Mouse (Mus musculus): Measurements from ENCODE around the gene Krt35. TPM values are rescaled to one million over a fixed set of nuclear protein-coding genes. Genes with fewer than 3 reads are reported as not detected.

Krt35 gene
- total RNA-seq (2012; rRNA removed), result not detected in 2 replicates
- not detected for polyA plus RNA-seq (2012; ENCODE audit: insufficient read depth in 1 of 2, insufficient read length in 2 of 2, low read depth in 1 of 2, low replicate concordance in 2 of 2, missing spikeins in 1 of 2)

DNA sequence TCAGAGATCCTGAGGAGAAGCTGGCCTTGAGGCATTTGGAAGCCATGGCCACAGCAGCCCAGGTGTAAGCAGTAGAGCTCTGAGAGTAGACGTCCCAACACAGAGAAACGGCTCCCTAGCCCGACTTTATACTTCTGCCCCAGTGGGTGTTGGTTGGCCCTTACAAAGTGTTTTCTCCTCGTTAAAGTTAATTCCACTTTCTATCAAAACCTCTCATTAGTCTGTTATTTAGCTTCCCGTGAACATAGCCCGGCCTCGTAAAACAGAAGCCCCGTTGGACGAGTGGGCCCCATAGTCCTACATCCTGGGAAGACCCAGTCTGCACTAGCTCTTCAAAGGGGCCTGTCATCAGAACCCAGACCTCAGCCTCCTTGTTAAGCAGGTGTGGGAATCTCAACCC, at the start of gene Krt35:
Gene Krt35 (minus strand): TSS at position 101 of the 400 bp plus-strand sequence.
- H3K27ac ChIP-seq (ENCODE audit: control insufficient read depth, low read depth, low read length), result no peak within 1 kb of the TSS
- H3K9ac ChIP-seq (ENCODE audit: control insufficient read depth, low read depth, low read length, poor library complexity, severe bottlenecking), result no peak within 1 kb of the TSS
- no peak within 1 kb of the TSS for H3K4me3 ChIP-seq (ENCODE audit: control insufficient read depth in 1 of 2, insufficient read depth in 1 of 2, low read depth in 2 of 2, low read length in 2 of 2)
- no peaks in the 10 kb centered on the region for H3K9me3 ChIP-seq (replicated peaks; ENCODE audit: insufficient read depth, low read length)
- no peaks in the 10 kb centered on the region for H3K4me1 ChIP-seq (ENCODE audit: control insufficient read depth in 1 of 2, insufficient read depth in 2 of 2, low read length in 2 of 2)
- no peak for DNase-seq (ENCODE audit: low read depth, low spot score)
- no peaks in the 10 kb centered on the region for H3K79me2 ChIP-seq (ENCODE audit: control insufficient read depth, insufficient read depth, low read length, poor library complexity)
- TF ChIP-seq GABPA (IDR thresholded peaks at IDR 0.05; ENCODE audit: low read depth, low read length), result no peak
- TF ChIP-seq RAD21 (IDR thresholded peaks at IDR 0.05; ENCODE audit: low read depth, low read length), result no peak
- no peak for TF ChIP-seq CTCF (IDR thresholded peaks at IDR 0.05 in 2 of 3, conservative IDR thresholded peaks at IDR 0.05 in 1 of 3; ENCODE audit: control insufficient read depth in 1 of 3, insufficient read depth in 1 of 3, low read depth in 2 of 3, low read length in 3 of 3, poor library complexity in 1 of 3, severe bottlenecking in 1 of 3)
- no peaks in the 10 kb centered on the region for H3K36me3 ChIP-seq (ENCODE audit: control insufficient read depth in 1 of 2, insufficient read depth in 2 of 2, low read length in 2 of 2)
- H3K27me3 ChIP-seq (ENCODE audit: control insufficient read depth in 1 of 2, insufficient read depth in 2 of 2, low read length in 2 of 2), result no peaks in the 10 kb centered on the region

DNA sequence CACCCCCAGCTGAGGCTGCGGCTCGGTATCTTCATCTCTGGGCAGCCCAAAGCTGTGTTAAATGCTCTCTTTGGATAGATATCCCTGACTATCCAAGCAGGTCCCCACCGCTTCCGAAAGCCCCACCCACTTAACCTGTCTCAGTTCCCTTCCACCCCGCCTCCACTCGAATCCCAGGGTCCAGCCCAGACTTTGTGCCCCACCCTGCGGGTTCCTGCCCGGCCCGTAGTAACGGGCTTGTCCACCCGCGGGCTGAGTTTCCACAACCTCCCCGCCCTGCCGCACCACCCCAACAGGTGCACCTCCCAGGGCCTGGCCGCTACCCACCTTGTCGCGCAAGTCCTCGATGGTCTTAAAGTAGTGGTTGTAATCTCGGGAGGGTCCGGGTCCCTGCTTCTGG, 49.1 kb upstream of the Krt35 start:
- TF ChIP-seq TCF12 (IDR thresholded peaks at IDR 0.05; ENCODE audit: low read depth, low read length), result no peak
- no peaks in the 10 kb centered on the region for H3K79me2 ChIP-seq (ENCODE audit: control insufficient read depth, insufficient read depth, low read length, poor library complexity)
- no peaks in the 10 kb centered on the region for H3K4me1 ChIP-seq (ENCODE audit: control insufficient read depth in 1 of 2, insufficient read depth in 2 of 2, low read length in 2 of 2)
- no peaks in the 10 kb centered on the region for H3K9me3 ChIP-seq (replicated peaks; ENCODE audit: insufficient read depth, low read length)
- H3K36me3 ChIP-seq (ENCODE audit: control insufficient read depth in 1 of 2, insufficient read depth in 2 of 2, low read length in 2 of 2), result no peaks in the 10 kb centered on the region
- no peak overlapping the region for H3K9ac ChIP-seq (ENCODE audit: control insufficient read depth, low read depth, low read length, poor library complexity, severe bottlenecking)
- no peaks in the 10 kb centered on the region for H3K27me3 ChIP-seq (ENCODE audit: control insufficient read depth in 1 of 2, insufficient read depth in 2 of 2, low read length in 2 of 2)
- no peak overlapping the region for H3K27ac ChIP-seq (ENCODE audit: control insufficient read depth, low read depth, low read length)
- H3K4me3 ChIP-seq (ENCODE audit: control insufficient read depth in 1 of 2, insufficient read depth in 1 of 2, low read depth in 2 of 2, low read length in 2 of 2), result no peak overlapping the region
- no peak for DNase-seq (ENCODE audit: low read depth, low spot score)

DNA sequence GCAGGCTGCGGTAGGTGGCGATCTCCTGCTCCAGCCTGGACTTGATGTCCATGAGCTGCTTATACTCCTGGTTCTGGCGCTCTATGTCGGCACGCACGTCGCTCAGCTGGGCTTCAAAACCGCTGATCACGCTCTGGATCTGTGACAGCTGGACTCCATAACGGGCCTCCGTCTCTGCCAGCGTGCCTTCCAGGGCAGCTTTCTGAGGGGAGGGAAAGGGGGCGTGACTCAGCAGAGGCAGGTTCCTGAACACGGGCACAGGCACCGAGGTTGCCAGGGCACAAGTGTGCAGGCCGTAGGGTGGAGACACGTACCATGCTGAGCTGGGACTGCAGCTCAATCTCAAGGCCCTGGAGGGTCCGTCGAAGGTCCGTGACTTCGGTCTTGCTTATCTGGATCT, 44.9 kb upstream of the Krt35 start:
- TF ChIP-seq MAZ (IDR thresholded peaks at IDR 0.05; ENCODE audit: low read depth, low read length), result no peak
- TF ChIP-seq TBP (IDR thresholded peaks at IDR 0.05; ENCODE audit: low read depth, low read length), result no peak
- no peak for TF ChIP-seq MAFK (IDR thresholded peaks at IDR 0.05; ENCODE audit: borderline replicate concordance, low read depth, low read length)
- TF ChIP-seq TCF12 (IDR thresholded peaks at IDR 0.05; ENCODE audit: low read depth, low read length), result no peak
- TF ChIP-seq TAL1 (IDR thresholded peaks at IDR 0.05; ENCODE audit: low read length), result no peak
- no peak for TF ChIP-seq MXI1 (IDR thresholded peaks at IDR 0.05; ENCODE audit: low read depth, low read length)
- TF ChIP-seq GATA1 (IDR thresholded peaks at IDR 0.05; ENCODE audit: low read depth, low read length), result no peak
- TF ChIP-seq CHD2 (IDR thresholded peaks at IDR 0.05; ENCODE audit: low read length), result no peak
- TF ChIP-seq E2F4 (IDR thresholded peaks at IDR 0.05; ENCODE audit: borderline replicate concordance, low read depth, low read length), result no peak
- no peak for TF ChIP-seq POLR2AphosphoS2 (IDR thresholded peaks at IDR 0.05; ENCODE audit: low read length)
- TF ChIP-seq EP300 (IDR thresholded peaks at IDR 0.05; ENCODE audit: low read depth in 1 of 2, low read length in 2 of 2), result no peak

More for the DNA sequence above, 44.9 kb upstream of the Krt35 start:
- Histone ChIP-seq H3K36me3 (ENCODE audit: control insufficient read depth in 1 of 2, insufficient read depth in 2 of 2, low read length in 2 of 2) (no peaks in the 10 kb centered on the region), H3K9ac (ENCODE audit: control insufficient read depth, low read depth, low read length, poor library complexity, severe bottlenecking) (no peak overlapping the region), H3K79me2 (ENCODE audit: control insufficient read depth, insufficient read depth, low read length, poor library complexity) (no peaks in the 10 kb centered on the region), H3K9me3 (replicated peaks; ENCODE audit: insufficient read depth, low read length) (no peaks in the 10 kb centered on the region), H3K27ac (ENCODE audit: control insufficient read depth, low read depth, low read length) (no peak overlapping the region), H3K4me1 (ENCODE audit: control insufficient read depth in 1 of 2, insufficient read depth in 2 of 2, low read length in 2 of 2) (no peaks in the 10 kb centered on the region), H3K4me3 (ENCODE audit: control insufficient read depth in 1 of 2, insufficient read depth in 1 of 2, low read depth in 2 of 2, low read length in 2 of 2) (no peak overlapping the region), H3K27me3 (ENCODE audit: control insufficient read depth in 1 of 2, insufficient read depth in 2 of 2, low read length in 2 of 2) (no peaks in the 10 kb centered on the region)
- DNase-seq (ENCODE audit: low read depth, low spot score), result no peak
